Mouse (Mus musculus) Patski (cell line): ENCODE results near the gene Mllt6. TPM values are rescaled to one million over a fixed set of nuclear protein-coding genes. Genes with fewer than 3 reads are reported as not detected.

Experiments
- ATAC-seq: fragments of 100-300 bp; one replicate; pipeline ENCODE4 v1.8.0; 2021
- CTCF ChIA-PET: fragments of 350-600 bp; sonication (Branson Sonifier 250); formaldehyde crosslinking; loops from one replicate; lab custom pipeline; 2022; ENCODE audit warnings: inconsistent platforms; lab: Charles Lee
- POLR2A ChIA-PET: fragments of 350-600 bp; sonication (Branson Sonifier 250); formaldehyde crosslinking; loops from one replicate; lab custom pipeline; 2022; ENCODE audit warnings: antibody characterized with exemption, inconsistent platforms; lab: Charles Lee
- DNase-seq: peaks from one replicate; pipeline ENCODE4 v3.0.0-alpha.2; 2011; ENCODE audit warnings: low read depth, low spot score
- H3K27me3 ChIP-seq: fragments of 371-371 bp; one replicate; pipeline ENCODE4 v1.5.1; 2021
- CTCF ChIP-seq: fragments of 100-300 bp; IDR thresholded peaks from one replicate; pipeline ENCODE4 v1.5.1; 2021
- in situ Hi-C: fragments of 300-500 bp; cut with MboI; formaldehyde crosslinking; loops from 3 replicates; pipeline ENCODE4 v1.11.1; 2018; ENCODE audit warnings: low pct_unique_long_range_greater_than_20kb, mixed read lengths
- polyA plus RNA-seq: library from polyadenylated mRNA; unstranded; gene quantifications from one replicate; pipeline ENCODE4 v1.2.3, GENCODE M21; 2021

Gene Mllt6
- polyA plus RNA-seq, 1 experiment from 2014 or later, result 28.1 TPM

DNA sequence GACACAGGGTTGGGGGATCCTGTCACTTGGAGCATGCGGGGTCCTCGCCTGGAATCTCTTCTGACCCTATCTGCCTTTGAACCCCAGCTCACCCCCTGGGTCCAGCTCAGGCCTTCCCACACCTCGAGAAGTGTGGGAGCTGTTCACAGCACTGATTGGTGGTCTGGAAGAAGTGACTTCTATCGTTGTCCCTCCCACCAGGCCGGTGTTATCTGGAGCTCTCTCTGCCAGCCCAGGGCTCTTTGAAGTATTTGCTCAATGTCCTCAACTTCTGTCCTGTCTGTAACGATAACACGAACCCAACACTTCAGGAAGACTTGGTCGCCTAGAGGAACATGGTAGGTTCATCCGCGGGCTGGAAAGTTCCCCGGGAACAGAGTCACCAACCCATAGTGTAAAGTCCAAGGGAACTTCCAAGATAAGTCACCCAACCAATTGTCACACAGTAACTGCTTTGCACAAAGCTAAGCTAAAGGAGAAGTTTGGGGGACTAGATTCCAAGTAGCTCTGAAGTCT is 4.4 kb upstream of the Mllt6 start:
- TF ChIP-seq CTCF, result no peak
- ChIA-PET POLR2A (interaction anchor here (0.8 to 1.6 kb wide), 3 partner anchors 14 to 25 kb away, joined by 3 to 4 read pairs (median 3); no protein-coding TSS in a partner anchor), CTCF (interaction anchor here (0.9 to 1.6 kb wide), 3 partner anchors 12 to 40 kb away, joined by 3 to 5 read pairs (median 4); no protein-coding TSS in a partner anchor)
- in situ Hi-C loops, result no loop called here
- DNase-seq (no peak), ATAC-seq (no peak)
- H3K27me3 ChIP-seq, result no peaks in the 10 kb centered on the region

DNA sequence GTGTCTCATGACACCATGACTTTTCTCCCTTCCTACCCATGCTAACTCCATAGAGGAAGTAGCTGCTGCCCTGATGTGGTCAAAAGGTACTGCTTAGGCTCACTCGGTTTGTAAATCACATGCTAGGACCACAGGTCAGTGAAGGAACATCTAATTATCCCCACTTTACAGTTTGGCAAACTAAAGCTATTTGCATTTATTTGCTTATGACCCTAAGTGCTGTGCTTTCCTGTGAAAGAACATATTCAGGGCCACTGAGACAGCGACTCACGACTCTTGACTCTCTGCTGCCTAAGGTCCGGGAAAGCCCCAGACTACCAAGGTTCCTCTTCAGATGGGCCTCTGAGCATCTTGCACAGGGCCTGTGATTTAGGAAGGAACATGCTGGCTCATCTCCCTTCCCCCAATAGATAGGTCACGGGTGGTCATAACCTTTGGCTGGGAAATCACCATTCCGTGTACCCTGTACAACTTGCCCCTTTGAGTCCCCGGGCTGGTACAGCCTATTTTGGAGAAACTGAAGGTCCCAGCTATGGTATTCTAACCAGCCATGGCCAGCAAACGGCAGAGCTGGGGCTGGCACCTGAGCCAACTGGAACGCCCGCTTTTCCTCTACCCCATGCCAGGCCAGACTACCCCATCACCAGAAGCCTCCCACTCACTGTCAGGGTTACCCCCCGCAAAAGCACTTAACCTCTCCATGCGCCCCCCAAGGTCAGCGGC is 3.8 kb upstream of the Mllt6 start:
- H3K27me3 ChIP-seq, result no peaks in the 10 kb centered on the region
- POLR2A ChIA-PET, result interaction anchor here (0.8 to 1.6 kb wide), 5 partner anchors 10 to 27 kb away, joined by 3 to 4 read pairs (median 4); no protein-coding TSS in a partner anchor
- no peak for TF ChIP-seq CTCF
- in situ Hi-C loops, result no loop called here
- ATAC-seq (no peak), DNase-seq (no peak)
- CTCF ChIA-PET, result interaction anchor here (1.6 kb wide), 1 partner anchor 39 kb away, joined by 4 read pairs; no protein-coding TSS in a partner anchor

DNA sequence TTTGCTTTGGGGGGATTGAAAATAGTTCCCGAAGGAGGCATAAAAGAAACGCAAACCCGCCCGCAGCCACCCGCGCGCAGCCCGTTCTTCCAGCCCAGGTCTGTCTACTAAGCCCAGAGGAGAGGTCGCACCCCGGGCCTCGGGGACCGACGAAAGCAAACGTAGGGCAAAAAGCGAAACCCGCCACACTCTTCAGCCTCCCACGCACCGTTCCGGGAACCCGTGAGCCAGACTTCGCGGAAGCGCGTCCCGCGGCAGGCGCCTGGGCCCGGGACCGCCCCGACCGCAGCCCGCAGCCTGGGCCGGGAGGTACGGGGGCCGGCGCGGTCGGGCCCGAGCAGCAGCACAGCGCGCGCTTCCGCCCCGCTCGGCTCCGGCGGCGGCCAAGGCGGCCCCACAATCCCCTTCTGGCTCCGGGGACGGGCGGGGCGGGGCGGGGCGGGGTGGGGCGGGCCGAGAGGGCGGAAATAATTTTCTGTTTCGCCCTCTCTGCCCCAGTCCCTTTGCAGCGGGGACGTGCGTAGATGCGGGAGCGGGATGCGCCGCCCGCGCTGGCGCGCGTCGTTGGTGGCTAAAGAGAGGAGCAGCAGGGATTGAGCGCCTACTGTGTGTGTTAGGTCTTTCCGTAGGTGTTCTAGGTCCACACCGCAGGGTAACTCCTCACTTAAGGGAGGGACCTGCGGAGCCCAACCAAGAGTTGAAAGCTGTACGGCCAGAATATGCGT is 3.1 kb upstream of the Mllt6 start:
- in situ Hi-C loops, result no loop called here
- H3K27me3 ChIP-seq, result no peaks in the 10 kb centered on the region
- POLR2A ChIA-PET, result interaction anchor here (1.0 to 1.6 kb wide), 5 partner anchors 9 to 26 kb away, joined by 3 to 4 read pairs (median 3); no protein-coding TSS in a partner anchor
- DNase-seq (no peak), ATAC-seq (peak; percentile 22)
- CTCF ChIA-PET, result interaction anchor here (0.7 kb wide), 1 partner anchor 38 kb away, joined by 3 read pairs; no protein-coding TSS in a partner anchor
- no peak for TF ChIP-seq CTCF

DNA sequence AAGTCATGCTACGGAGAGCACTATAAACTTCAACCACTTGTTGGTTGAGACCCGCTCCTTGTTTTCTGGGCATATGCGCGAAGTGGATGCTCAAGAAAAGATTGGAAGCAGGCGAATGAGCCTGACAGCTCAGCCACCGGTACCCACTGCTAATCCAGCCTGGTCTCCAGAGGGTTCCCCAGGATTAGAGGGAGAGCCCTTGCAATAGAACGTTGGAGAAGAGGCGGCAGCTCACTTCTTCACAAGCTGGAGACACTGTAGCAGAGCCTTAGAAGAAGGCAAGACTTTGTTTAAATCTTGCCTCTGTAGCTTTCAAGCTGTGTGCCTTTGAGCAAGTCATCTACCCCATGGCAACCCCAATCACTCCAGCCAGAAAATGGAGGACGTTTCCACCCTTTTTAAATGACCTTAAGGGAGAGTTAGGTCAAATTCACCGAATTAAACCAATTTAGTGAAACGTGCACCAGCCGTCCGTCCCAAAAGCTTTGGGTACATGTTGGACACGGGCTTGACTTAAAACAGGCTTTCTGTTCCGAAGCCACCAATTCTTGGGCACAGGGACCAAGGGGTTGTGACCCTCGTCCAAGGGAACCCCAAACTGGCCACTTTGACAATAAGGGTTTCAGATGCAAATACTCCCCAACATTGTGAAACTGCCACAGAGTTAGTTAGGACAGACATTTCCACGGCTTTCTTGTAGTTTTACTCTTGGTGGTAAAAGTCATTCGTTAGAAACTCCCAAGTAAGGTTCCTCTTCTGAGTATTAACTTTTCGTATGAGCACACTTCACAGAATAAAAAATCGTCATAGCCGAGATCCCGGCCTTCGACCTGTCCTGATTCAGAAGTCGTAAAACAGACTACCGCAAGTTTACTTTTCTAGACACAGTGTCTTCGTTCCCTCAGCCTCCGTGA is 2.2 kb upstream of the Mllt6 start:
- ChIA-PET POLR2A (interaction anchor here (1.0 to 1.6 kb wide), 3 partner anchors 8 to 23 kb away, joined by 3 to 4 read pairs (median 3); no protein-coding TSS in a partner anchor), CTCF (interaction anchor here (0.7 kb wide), 1 partner anchor 38 kb away, joined by 3 read pairs; no protein-coding TSS in a partner anchor)
- H3K27me3 ChIP-seq, result no peaks in the 10 kb centered on the region
- TF ChIP-seq CTCF, result no peak
- DNase-seq (no peak), ATAC-seq (no peak)
- in situ Hi-C loops, result no loop called here

DNA sequence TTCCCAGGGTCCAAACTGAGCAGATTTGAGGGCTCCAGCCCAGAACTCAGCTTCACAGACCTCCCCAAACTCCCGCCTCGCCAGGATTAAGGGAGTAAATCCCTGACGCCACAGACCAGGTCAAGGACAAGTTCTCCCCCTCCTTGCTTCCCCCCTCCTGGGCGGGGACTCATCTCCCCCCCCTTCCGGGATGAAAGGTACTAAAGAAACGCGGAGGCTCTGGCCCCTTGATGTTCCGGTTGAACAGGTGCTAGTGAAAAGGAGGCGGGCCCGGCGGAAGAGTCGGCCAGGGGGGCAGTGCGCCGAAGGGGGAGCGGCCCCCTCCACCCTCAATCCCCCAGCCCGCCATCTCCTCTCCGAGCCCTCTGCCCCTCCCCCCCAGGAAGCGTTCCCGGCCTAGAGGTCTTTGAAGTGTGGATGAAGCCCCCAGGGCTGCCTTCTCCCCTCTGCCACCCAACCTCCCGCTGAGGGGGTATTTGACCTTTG is 1.5 kb upstream of the Mllt6 start:
- POLR2A ChIA-PET, result no interaction called here
- CTCF ChIA-PET, result no interaction called here
- no peaks in the 10 kb centered on the region for H3K27me3 ChIP-seq
- DNase-seq (no peak), ATAC-seq (no peak)
- in situ Hi-C loops, result no loop called here
- TF ChIP-seq CTCF, result no peak

DNA sequence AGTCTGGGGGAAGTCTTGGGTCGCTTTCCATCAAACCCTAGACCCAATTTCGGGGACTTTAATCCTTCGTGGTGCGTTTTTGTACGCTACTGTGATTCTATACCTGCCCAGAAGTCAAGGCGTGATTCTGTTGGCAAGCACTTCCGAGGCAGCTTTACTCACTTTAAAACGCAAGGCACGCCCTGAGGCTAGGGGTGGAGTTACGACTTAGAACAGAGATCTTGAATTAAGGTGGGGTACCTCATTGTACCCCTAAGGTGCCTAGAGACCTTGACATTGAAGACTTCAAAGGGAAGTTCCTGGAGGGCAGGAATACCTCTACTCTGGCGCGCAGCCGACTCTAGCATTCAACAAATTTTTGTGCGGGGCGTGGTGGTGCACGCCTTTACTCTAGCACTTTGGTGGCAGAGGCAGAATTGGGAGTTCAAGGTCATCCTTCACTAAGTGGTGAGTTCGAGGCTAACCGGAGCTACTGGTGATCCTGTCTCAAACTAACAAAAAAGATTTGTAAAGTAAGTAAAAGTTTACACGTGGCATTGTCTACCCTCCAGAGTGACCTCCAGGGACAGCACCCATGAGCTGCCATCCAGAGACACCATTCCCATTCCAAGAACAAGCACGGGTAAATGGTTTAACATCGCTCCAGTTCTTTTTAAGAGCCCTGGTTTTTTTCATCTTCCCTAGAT is 864 bp upstream of the Mllt6 start:
- ChIA-PET CTCF (interaction anchor here (0.9 to 1.0 kb wide), 2 partner anchors 18 to 145 kb away, joined by 3 read pairs; no protein-coding TSS in a partner anchor), POLR2A (interaction anchor here (0.9 kb wide), 1 partner anchor 24 kb away, joined by 4 read pairs; the partner anchor contains the start of gene Cisd3)
- no peaks in the 10 kb centered on the region for H3K27me3 ChIP-seq
- DNase-seq (no peak), ATAC-seq (no peak)
- no peak for TF ChIP-seq CTCF
- in situ Hi-C loops, result no loop called here

DNA sequence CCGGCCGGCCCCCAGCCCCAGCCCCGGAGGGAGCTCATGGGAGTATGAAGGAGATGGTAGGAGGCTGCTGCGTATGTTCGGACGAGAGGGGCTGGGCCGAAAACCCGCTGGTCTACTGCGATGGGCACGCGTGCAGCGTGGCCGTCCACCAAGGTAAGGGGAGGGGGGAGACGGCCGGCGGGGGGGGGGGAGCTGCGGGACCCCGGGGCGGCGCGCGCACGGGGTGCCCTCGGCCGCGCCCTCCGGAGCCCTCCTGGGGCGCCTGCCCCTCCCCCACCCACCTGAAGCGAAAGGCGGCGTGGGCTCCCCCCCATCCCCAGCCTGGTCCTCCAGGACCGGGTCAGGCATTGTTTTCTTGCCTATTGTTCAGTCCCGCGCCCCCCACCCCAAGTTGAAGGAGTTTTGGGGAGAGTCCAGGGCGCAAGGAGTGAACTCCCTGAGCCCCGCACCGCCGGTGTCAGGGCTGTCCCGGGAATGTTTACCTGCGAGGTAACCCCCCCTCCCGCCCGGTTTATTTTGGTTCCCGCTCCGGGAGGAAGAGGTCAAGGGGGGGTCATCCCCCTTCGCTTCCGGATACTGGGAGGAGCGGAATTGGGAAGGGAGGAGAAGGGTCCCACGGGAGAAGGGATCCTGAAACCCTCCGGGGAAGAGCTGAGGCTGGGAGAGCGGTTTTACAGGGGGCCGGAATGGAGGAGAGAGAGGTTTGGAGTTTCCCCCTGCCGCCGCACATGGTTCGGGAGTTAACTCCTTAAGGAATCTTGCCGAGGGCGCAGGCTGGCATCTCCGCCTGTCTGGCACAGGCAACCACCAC is 519 bp downstream of the Mllt6 start:
- in situ Hi-C loops, result no loop called here
- CTCF ChIA-PET, result interaction anchor here (1.0 kb wide), 1 partner anchor 19 kb away, joined by 3 read pairs; no protein-coding TSS in a partner anchor
- H3K27me3 ChIP-seq, result no peaks in the 10 kb centered on the region
- no peak for TF ChIP-seq CTCF
- POLR2A ChIA-PET, result interaction anchor here (0.6 kb wide), 1 partner anchor 15 kb away, joined by 3 read pairs; no protein-coding TSS in a partner anchor
- DNase-seq (no peak), ATAC-seq (no peak)

DNA sequence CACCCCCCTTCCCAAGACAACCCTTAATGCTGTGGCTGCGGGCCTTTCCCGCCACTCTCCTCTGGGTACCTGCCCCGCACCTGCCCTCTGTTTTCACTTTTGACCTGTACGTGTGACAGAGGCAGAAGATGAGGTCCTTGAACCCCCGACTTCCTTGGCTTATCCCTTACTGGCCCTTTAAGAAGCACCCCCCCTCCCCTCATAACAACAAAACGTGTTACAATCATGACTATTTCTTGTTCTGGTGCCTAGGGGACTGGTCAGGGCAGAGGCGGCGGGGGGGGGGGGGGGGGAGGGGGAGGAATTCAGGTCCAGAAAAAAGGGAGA is 1.1 kb downstream of the Mllt6 start:
- DNase-seq (no peak), ATAC-seq (no peak)
- POLR2A ChIA-PET, result no interaction called here
- CTCF ChIA-PET, result no interaction called here
- no peak for TF ChIP-seq CTCF
- no peaks in the 10 kb centered on the region for H3K27me3 ChIP-seq
- in situ Hi-C loops, result no loop called here
